Mouse (Mus musculus) heart, embryonic 16.5 days (tissue): ENCODE measurements around the gene Armc9. TPM values are rescaled to one million over a fixed set of nuclear protein-coding genes. Genes with fewer than 3 reads are reported as not detected.

Experiments used
- ATAC-seq: fragments of 200-750 bp; cut with Nextera tagmentation; replicated peaks from 2 replicates; pipeline ENCODE4 v1.8.0; 2017; ENCODE audit warnings: moderate number of reproducible peaks; ENCODE audit not compliant: insufficient read depth, low FRiP score; ENCODE audit errors: extremely low read depth
- H3K27ac ChIP-seq: fragments of 300-500 bp; sonication (generic); 2 replicates; pipeline ENCODE4 v1.5.1; 2014; ENCODE audit warnings: mild to moderate bottlenecking, low read length, control low read depth, moderate library complexity
- H3K27me3 ChIP-seq: fragments of 300-500 bp; sonication (generic); 2 replicates; pipeline ENCODE4 v1.6.1; 2014; ENCODE audit warnings: low read length, mixed read lengths; ENCODE audit not compliant: control insufficient read depth, insufficient read depth
- H3K36me3 ChIP-seq: fragments of 300-500 bp; sonication (generic); 2 replicates; pipeline ENCODE4 v1.6.1; 2014; ENCODE audit not compliant: control insufficient read depth, insufficient read depth
- H3K4me1 ChIP-seq: fragments of 300-500 bp; sonication (generic); 2 replicates; pipeline ENCODE4 v1.6.1; 2014; ENCODE audit warnings: low read length, mixed read lengths; ENCODE audit not compliant: control insufficient read depth, insufficient read depth
- H3K4me2 ChIP-seq: fragments of 300-500 bp; sonication (generic); 2 replicates; pipeline ENCODE4 v1.6.1; 2014; ENCODE audit warnings: low read depth, mild to moderate bottlenecking, control low read depth, low read length
- H3K4me3 ChIP-seq: fragments of 300-500 bp; sonication (generic); 2 replicates; pipeline ENCODE4 v1.5.1; 2014; ENCODE audit warnings: mild to moderate bottlenecking, control low read depth, low read length
- H3K9ac ChIP-seq: fragments of 300-500 bp; sonication (generic); 2 replicates; pipeline ENCODE4 v1.6.1; 2014; ENCODE audit warnings: low read length, control low read depth
- H3K9me3 ChIP-seq: fragments of 300-500 bp; sonication (generic); replicated peaks from 2 replicates; pipeline ENCODE4 v1.6.1; 2016; ENCODE audit warnings: low read length; ENCODE audit not compliant: control insufficient read depth
- WGBS: fragments of 180-500 bp; shearing (Covaris S2); extraction: QIAGEN DNeasy Blood & Tissue Kit; methylation state at CpG from one replicate; pipeline ENCODE4 v1.1.7; 2014; 5-methylcytosine and 5-hydroxymethylcytosine counted together
- polyA plus RNA-seq: library from polyadenylated mRNA; unstranded; fragments of >200 nt; fragmentation: Nextera tagmentation; extraction: Ambion mirVana; gene quantifications from 2 replicates; pipeline ENCODE4 v1.2.1, GENCODE M21; 2015

The Armc9 gene
- polyA plus RNA-seq, 1 experiment from 2014 or later, result 12.4 TPM

DNA sequence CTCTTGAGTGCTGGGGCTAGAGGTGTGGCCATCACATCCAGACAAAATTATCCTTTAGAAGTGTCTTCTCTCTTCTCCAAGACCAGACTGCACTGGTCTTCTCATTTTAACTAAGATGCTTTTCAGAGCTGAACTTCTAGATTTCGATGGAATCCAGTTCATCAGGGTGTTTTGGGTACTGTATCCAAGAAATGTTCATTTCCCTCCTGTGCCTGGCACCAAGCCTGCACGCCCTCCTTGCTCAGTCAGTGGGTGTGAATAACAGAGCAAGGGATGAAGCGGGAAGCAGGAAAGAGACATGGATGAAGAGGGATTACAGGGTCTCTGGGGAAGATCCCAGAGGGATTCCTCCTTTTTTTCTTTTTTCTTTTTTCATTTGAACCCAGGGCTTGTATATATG, 135.9 kb downstream of the Armc9 start:
- H3K4me3 ChIP-seq, result no peak overlapping the region
- H3K4me1 ChIP-seq, result no peaks in the 10 kb centered on the region
- ATAC-seq, result no peak
- H3K9me3 ChIP-seq, result no peaks in the 10 kb centered on the region
- no peak overlapping the region for H3K4me2 ChIP-seq
- H3K9ac ChIP-seq, result no peak overlapping the region
- no peak overlapping the region for H3K27ac ChIP-seq
- no peaks in the 10 kb centered on the region for H3K36me3 ChIP-seq
- no peaks in the 10 kb centered on the region for H3K27me3 ChIP-seq
- WGBS, result 59% methylated on average over 3 of the region's 3 CpGs

DNA sequence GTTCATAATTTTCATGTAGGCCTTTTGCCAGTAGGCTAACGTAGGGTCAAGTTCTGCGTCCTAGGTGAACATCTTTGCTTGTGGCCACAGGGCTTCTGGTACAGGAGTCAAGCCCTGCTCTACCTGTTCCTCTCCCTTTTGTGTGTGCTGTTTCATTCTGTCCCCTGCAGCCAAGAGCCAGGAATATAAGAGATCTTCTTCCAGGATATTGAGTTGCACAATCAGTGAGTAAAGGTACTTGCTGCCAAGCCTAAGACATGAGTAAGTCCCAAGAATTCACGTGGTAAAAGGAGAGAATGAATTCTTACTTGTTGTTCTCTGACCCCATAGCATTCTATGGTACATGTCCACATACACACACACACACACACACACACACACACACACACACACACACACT, 138.5 kb downstream of the Armc9 start:
- H3K9me3 ChIP-seq, result no peaks in the 10 kb centered on the region
- H3K4me1 ChIP-seq, result no peaks in the 10 kb centered on the region
- no peak for ATAC-seq
- no peaks in the 10 kb centered on the region for H3K36me3 ChIP-seq
- no peak overlapping the region for H3K4me2 ChIP-seq
- H3K4me3 ChIP-seq, result no peak overlapping the region
- H3K27ac ChIP-seq, result no peak overlapping the region
- 86% methylated on average over 3 of the region's 3 CpGs for WGBS
- H3K9ac ChIP-seq, result no peak overlapping the region
- no peaks in the 10 kb centered on the region for H3K27me3 ChIP-seq

DNA sequence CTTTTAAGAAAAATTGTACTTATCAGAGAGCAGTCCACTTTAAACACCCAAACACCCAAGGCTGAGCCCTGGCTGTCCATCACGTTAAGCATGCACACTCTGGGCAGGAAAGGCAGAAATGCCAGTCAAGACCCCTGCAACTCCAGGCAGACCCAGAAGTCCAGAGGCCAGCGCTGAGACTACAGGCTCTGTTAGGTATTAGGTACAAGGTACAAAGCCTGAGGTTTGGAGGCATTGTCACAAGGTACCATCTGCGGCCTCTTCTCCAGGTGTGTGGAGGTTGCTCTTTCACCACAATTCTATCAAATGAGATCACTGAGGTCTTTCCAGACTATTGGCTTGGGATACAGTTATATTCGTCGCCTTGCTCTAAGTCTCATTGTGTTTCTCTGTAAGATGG, 139.3 kb downstream of the Armc9 start:
- 86% methylated on average over 5 of the region's 5 CpGs for WGBS
- Histone ChIP-seq H3K4me2 (no peak overlapping the region), H3K4me1 (no peaks in the 10 kb centered on the region), H3K27ac (no peak overlapping the region), H3K4me3 (no peak overlapping the region), H3K27me3 (no peaks in the 10 kb centered on the region), H3K9me3 (no peaks in the 10 kb centered on the region), H3K9ac (no peak overlapping the region), H3K36me3 (no peaks in the 10 kb centered on the region)
- no peak for ATAC-seq

DNA sequence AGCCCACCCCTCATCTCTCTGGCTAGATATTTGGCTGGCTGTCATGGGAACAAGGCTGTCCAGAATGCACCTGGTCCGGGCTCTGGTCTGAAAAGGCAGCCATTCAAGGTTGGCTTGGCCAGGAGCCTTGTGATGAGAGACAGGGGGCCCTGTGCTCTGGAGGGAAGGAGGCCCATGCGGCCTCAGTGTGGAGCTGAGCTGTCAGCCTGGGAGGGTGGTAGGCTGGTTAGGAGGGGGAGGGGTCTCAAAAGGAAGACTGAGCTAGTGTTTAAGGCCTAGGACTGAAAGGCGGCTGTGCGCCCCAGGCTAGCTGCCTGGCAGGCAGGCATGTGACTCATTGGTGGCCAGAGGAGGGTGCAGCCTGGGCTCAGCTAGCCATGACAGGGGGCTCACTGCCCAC, 139.9 kb downstream of the Armc9 start:
- no peak overlapping the region for H3K9ac ChIP-seq
- no peaks in the 10 kb centered on the region for H3K9me3 ChIP-seq
- no peak overlapping the region for H3K27ac ChIP-seq
- H3K36me3 ChIP-seq, result no peaks in the 10 kb centered on the region
- ATAC-seq, result no peak
- no peaks in the 10 kb centered on the region for H3K27me3 ChIP-seq
- H3K4me1 ChIP-seq, result no peaks in the 10 kb centered on the region
- no peak overlapping the region for H3K4me2 ChIP-seq
- 45% methylated on average over 4 of the region's 4 CpGs for whole genome bisulfite sequencing
- no peak overlapping the region for H3K4me3 ChIP-seq

DNA sequence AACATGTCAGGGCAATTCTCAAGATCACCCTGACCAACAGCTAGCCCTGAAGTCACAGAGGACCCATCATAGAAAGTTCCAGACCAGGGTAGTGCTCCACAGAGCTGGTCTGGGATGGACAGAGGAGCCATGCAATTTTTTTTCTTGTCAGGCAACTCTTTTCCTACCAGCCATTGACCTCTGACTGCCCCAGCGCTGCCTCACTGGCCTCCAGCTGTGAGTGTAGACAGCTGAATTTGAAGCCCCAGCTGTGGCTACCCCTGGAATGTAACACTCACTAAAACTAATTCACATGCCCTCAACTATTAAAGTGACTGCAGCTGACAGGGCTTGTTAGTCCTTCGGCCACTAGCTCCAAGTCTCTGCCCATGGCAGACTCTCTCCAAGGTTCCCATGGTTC, 145.5 kb downstream of the Armc9 start:
- Histone ChIP-seq H3K4me1 (peaks cover 8% of the 10 kb centered on the region), H3K9me3 (no peaks in the 10 kb centered on the region), H3K4me2 (no peak overlapping the region), H3K9ac (no peak overlapping the region), H3K27me3 (peaks cover 39% of the 10 kb centered on the region), H3K4me3 (no peak overlapping the region), H3K36me3 (no peaks in the 10 kb centered on the region), H3K27ac (no peak overlapping the region)
- ATAC-seq, result no peak
- WGBS, result 60% methylated on average over 2 of the region's 2 CpGs

DNA sequence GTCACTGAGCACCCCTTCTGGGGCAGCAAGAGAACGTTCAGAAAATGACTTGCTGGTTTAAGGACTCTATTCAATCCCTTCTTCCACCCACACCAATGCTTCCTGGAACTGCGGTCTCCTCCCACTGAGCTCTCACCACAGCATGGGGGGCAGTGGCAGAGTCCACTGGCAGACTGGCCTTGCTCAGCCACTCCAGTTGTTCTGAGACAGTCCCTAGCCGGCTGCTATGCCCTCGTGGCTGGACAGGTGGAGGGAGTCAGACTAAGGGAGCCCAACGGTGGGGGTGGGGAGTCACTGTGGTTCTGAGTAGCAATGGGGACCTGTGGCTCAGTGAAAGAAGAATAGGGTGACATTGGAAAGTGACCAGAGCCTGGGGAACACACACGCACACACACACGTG, 146.2 kb downstream of the Armc9 start:
- 45% methylated on average over 7 of the region's 7 CpGs for WGBS

DNA sequence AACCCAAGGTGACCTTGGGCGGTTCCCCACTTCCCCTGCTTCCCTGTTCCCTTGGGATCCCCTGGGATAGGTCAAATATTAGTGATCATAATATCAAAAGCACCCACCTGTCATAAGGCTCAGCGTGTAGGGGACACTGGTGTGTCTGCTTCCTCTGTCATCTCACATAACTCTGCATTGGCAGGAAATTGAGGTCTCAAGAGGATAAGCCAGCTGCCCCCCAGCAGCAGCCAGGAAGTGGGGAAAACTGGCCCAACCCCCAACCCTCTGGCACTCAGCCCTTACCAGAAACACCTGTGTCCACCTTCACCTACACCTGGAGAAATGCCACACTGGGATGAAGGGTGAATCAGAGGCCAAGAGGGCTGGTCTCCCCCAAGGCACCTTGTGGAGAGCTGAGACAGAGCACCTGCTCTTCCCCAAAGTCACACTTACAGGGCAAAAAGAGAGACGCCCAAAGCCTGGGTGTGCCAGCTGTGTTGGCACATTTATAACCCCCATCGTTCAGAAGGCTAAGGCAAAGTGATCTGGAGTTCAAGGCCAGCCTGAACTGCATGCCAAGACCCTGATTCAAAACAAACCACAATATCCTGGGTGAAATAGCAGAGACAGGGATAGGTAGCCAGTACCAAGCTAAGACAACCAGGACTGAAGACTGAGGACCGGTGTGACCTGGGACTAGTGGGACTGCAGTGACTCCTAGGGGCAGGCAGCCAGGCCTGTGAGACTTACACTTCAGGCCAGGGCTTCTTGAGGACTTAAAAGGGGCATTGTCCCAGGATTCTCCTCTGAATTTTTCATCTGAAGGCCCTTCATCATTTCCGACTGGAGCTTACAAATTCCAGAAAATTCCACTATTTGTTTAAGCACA, 146.9 kb downstream of the Armc9 start:
- peaks cover 49% of the 10 kb centered on the region for H3K27me3 ChIP-seq
- H3K4me2 ChIP-seq, result no peak overlapping the region
- no peak overlapping the region for H3K9ac ChIP-seq
- H3K9me3 ChIP-seq, result no peaks in the 10 kb centered on the region
- ATAC-seq, result no peak
- peaks cover 8% of the 10 kb centered on the region for H3K4me1 ChIP-seq
- H3K4me3 ChIP-seq, result no peak overlapping the region
- WGBS, result 50% methylated on average over 6 of the region's 6 CpGs
- no peaks in the 10 kb centered on the region for H3K36me3 ChIP-seq
- no peak overlapping the region for H3K27ac ChIP-seq

More for the DNA sequence above, 146.2 kb downstream of the Armc9 start:
- no peak overlapping the region for H3K4me2 ChIP-seq
- no peaks in the 10 kb centered on the region for H3K36me3 ChIP-seq
- peaks cover 45% of the 10 kb centered on the region for H3K27me3 ChIP-seq
- H3K9me3 ChIP-seq, result no peaks in the 10 kb centered on the region
- no peak overlapping the region for H3K9ac ChIP-seq
- no peak for ATAC-seq
- H3K4me3 ChIP-seq, result no peak overlapping the region
- no peak overlapping the region for H3K27ac ChIP-seq
- peaks cover 8% of the 10 kb centered on the region for H3K4me1 ChIP-seq

DNA sequence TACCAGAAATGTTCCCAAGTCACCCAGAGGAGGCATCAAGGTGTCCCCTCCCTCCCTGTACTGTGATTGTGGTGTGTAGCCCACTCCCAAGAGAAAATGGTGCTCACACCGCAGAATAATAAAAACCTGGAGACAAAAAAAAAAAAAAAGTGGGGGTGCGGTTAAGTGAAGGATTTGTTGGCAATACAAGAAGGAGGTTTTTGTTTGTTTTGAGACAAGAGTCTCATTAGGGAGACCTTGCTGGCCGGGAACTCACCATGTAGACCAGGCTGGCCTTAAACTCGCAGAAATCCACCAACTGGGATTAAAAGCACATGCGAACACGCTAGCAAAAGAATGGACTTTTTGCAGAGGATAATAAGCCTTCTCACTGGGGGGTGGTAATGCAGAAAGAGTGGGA, 148.0 kb downstream of the Armc9 start, which contains the start of gene B3gnt7:
B3gnt7 (plus strand) TSS at position 301 of the 400 bp plus-strand sequence.
- Histone ChIP-seq H3K27ac (no peak within 1 kb of the TSS), H3K36me3 (no peaks in the 10 kb centered on the region), H3K9me3 (no peaks in the 10 kb centered on the region), H3K4me1 (peaks cover 8% of the 10 kb centered on the region), H3K9ac (peak within 1 kb of the TSS; percentile 67), H3K27me3 (peaks cover 49% of the 10 kb centered on the region), H3K4me3 (peak within 1 kb of the TSS; percentile 65), H3K4me2 (peak within 1 kb of the TSS; percentile 99)
- no peak for ATAC-seq
- WGBS, result 50% methylated on average over 6 of the region's 6 CpGs

DNA sequence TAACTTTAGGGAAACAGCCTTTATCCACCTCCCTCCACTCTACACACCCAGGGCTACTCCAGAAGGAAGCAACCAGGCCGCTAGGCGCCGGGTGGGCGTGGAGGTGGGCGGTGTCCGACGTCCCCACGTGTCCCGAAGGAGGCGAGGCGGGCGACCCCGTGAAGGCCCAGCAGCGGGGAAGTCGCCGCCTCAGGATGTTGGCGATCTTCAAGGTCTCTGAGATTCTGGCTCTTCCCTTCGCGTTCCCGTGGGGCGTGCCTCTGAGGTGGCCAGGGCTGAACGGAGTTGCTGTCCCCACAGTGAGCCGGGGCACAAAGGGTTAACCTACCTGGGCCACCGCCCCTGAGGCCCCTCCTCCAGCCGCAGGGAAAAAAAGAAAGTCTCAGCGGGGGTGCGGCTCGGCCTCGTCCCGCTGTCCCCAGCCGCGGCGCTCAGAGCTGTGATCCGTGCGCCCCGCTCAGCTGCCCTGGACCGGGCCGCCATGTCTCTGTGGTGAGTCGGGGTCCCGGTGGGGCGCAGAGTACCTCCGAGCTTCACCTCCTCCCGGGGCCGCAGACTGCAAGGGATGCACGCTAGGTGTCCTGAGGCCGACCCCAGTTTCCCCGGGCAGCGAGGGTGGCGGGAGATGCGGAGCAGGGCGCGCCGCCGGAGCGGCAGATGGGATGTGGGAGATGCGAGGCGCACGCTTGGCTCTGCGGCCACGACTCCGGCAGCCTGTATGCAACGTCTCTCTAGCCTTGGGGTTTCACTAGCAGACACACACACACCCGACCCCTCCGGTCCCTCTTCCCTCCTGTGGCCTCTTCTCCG, 148.7 kb downstream of the Armc9 start:
- Histone ChIP-seq H3K36me3 (no peaks in the 10 kb centered on the region), H3K4me1 (peaks cover 8% of the 10 kb centered on the region), H3K27ac (no peak overlapping the region), H3K9ac (peak overlapping the region; percentile 67), H3K27me3 (peaks cover 49% of the 10 kb centered on the region), H3K4me3 (peak overlapping the region; percentile 65), H3K9me3 (no peaks in the 10 kb centered on the region), H3K4me2 (peak overlapping the region; percentile 99)
- 1% methylated on average over 65 of the region's 65 CpGs for WGBS
- peak; percentile 61; the same call in 1 of the 2 replicates for ATAC-seq
